Mouse (Mus musculus): Measurements from ENCODE around the gene Lamtor1.

- TF ChIP-seq CTCF (conservative IDR thresholded peaks at IDR 0.05 in 1 of 2, IDR thresholded peaks at IDR 0.05 in 1 of 2; ENCODE audit: low read depth in 2 of 2, low read length in 2 of 2) = no peak
- no peak for TF ChIP-seq RAD21 (IDR thresholded peaks at IDR 0.05; ENCODE audit: low read depth, low read length)
- TF ChIP-seq MAFK (IDR thresholded peaks at IDR 0.05; ENCODE audit: insufficient replicate concordance, low read length) = no peak
- no peak for TF ChIP-seq POLR2A (IDR thresholded peaks at IDR 0.05; ENCODE audit: low read depth, low read length)
- no peak for TF ChIP-seq USF1 (IDR thresholded peaks at IDR 0.05; ENCODE audit: low read depth, low read length)
- TF ChIP-seq EP300 (IDR thresholded peaks at IDR 0.05; ENCODE audit: low read length) = no peak
- no peak for TF ChIP-seq HCFC1 (IDR thresholded peaks at IDR 0.05; ENCODE audit: low read depth, low read length)
- TF ChIP-seq NRF1 (IDR thresholded peaks at IDR 0.05; ENCODE audit: low read depth, low read length) = no peak
- no peak for TF ChIP-seq IRF4 (IDR thresholded peaks at IDR 0.05; ENCODE audit: low read depth, low read length)
- TF ChIP-seq POLR2AphosphoS2 (IDR thresholded peaks at IDR 0.05; ENCODE audit: low read depth, low read length) = no peak
- no peak for TF ChIP-seq ZNF384 (IDR thresholded peaks at IDR 0.05; ENCODE audit: low read depth, low read length)
- TF ChIP-seq E2F4 (IDR thresholded peaks at IDR 0.05; ENCODE audit: insufficient replicate concordance, low read depth, low read length) = no peak
- no peak for TF ChIP-seq MAX (IDR thresholded peaks at IDR 0.05; ENCODE audit: low read length)
These were observed 34.1 kb downstream of the Lamtor1 start for GRCm38 (mm10) chr7:101939758-101940157.

Data from CH12.LX (cell line).